Mouse (Mus musculus) heart, embryonic 16.5 days (tissue): ENCODE results near the gene Unc13a. TPM values are rescaled to one million over a fixed set of nuclear protein-coding genes. Genes with fewer than 3 reads are reported as not detected.

Experiments
- ATAC-seq: fragments of 200-750 bp; cut with Nextera tagmentation; replicated peaks from 2 replicates; pipeline ENCODE4 v1.8.0; 2017; ENCODE audit warnings: moderate number of reproducible peaks; ENCODE audit not compliant: insufficient read depth, low FRiP score; ENCODE audit errors: extremely low read depth
- H3K27ac ChIP-seq: fragments of 300-500 bp; sonication (generic); 2 replicates; pipeline ENCODE4 v1.5.1; 2014; ENCODE audit warnings: mild to moderate bottlenecking, low read length, control low read depth, moderate library complexity
- H3K27me3 ChIP-seq: fragments of 300-500 bp; sonication (generic); 2 replicates; pipeline ENCODE4 v1.6.1; 2014; ENCODE audit warnings: low read length, mixed read lengths; ENCODE audit not compliant: control insufficient read depth, insufficient read depth
- H3K36me3 ChIP-seq: fragments of 300-500 bp; sonication (generic); 2 replicates; pipeline ENCODE4 v1.6.1; 2014; ENCODE audit not compliant: control insufficient read depth, insufficient read depth
- H3K4me1 ChIP-seq: fragments of 300-500 bp; sonication (generic); 2 replicates; pipeline ENCODE4 v1.6.1; 2014; ENCODE audit warnings: low read length, mixed read lengths; ENCODE audit not compliant: control insufficient read depth, insufficient read depth
- H3K4me2 ChIP-seq: fragments of 300-500 bp; sonication (generic); 2 replicates; pipeline ENCODE4 v1.6.1; 2014; ENCODE audit warnings: low read depth, mild to moderate bottlenecking, control low read depth, low read length
- H3K4me3 ChIP-seq: fragments of 300-500 bp; sonication (generic); 2 replicates; pipeline ENCODE4 v1.5.1; 2014; ENCODE audit warnings: mild to moderate bottlenecking, control low read depth, low read length
- H3K9ac ChIP-seq: fragments of 300-500 bp; sonication (generic); 2 replicates; pipeline ENCODE4 v1.6.1; 2014; ENCODE audit warnings: low read length, control low read depth
- H3K9me3 ChIP-seq: fragments of 300-500 bp; sonication (generic); replicated peaks from 2 replicates; pipeline ENCODE4 v1.6.1; 2016; ENCODE audit warnings: low read length; ENCODE audit not compliant: control insufficient read depth
- WGBS: fragments of 180-500 bp; shearing (Covaris S2); extraction: QIAGEN DNeasy Blood & Tissue Kit; methylation state at CpG from one replicate; pipeline ENCODE4 v1.1.7; 2014; 5-methylcytosine and 5-hydroxymethylcytosine counted together
- polyA plus RNA-seq: library from polyadenylated mRNA; unstranded; fragments of >200 nt; fragmentation: Nextera tagmentation; extraction: Ambion mirVana; gene quantifications from 2 replicates; pipeline ENCODE4 v1.2.1, GENCODE M21; 2015

Gene Unc13a
- polyA plus RNA-seq, 1 experiment from 2014 or later, result 0.47 TPM

- Histone ChIP-seq H3K27ac (no peak overlapping the region), H3K4me3 (peak overlapping the region; percentile 15), H3K4me1 (peaks cover 4% of the 10 kb centered on the region), H3K4me2 (peak overlapping the region; percentile 23), H3K9me3 (no peaks in the 10 kb centered on the region), H3K9ac (no peak overlapping the region), H3K27me3 (peaks cover 72% of the 10 kb centered on the region), H3K36me3 (no peaks in the 10 kb centered on the region)
- no peak for ATAC-seq
- WGBS, result 15% methylated on average over 68 of the region's 68 CpGs
These were observed 21.8 kb upstream of the Unc13a start for GRCm38 (mm10) chr8:71693166-71694041.

DNA sequence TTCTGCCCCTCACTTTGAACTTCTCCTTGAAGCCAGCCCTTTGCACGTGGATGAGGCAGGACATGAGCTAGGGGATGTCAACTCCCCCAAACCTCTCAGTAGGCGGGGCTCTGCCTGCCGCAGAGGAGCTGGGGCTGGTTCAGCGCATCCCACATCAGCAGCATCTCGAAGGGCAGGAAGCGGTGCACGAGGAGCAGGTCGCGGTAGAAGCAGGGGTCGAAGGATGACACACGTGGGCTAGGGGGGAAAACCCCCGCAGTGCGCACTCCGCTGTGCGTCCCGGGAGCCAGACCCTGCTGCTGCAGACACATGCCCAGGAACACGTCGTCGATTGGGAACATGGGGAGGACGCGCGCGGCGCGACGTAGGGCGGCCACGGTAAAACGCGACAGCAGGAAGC lies 21.0 kb upstream of the Unc13a start:
- Histone ChIP-seq H3K4me1 (peaks cover 4% of the 10 kb centered on the region), H3K9ac (no peak overlapping the region), H3K9me3 (no peaks in the 10 kb centered on the region), H3K4me3 (no peak overlapping the region), H3K27me3 (peaks cover 81% of the 10 kb centered on the region), H3K36me3 (no peaks in the 10 kb centered on the region), H3K4me2 (no peak overlapping the region), H3K27ac (no peak overlapping the region)
- WGBS, result 8% methylated on average over 30 of the region's 30 CpGs
- ATAC-seq, result no peak

GRCm38 (mm10) chr8:71689028-71689427 lies 17.5 kb upstream of the Unc13a start, which contains the start of gene Insl3:
Gene Insl3, plus strand, starts transcription at chr8:71689214.
- ATAC-seq, result no peak
- Histone ChIP-seq H3K4me1 (peaks cover 16% of the 10 kb centered on the region), H3K4me2 (no peak within 1 kb of the TSS), H3K27ac (no peak within 1 kb of the TSS), H3K9me3 (no peaks in the 10 kb centered on the region), H3K36me3 (no peaks in the 10 kb centered on the region), H3K4me3 (no peak within 1 kb of the TSS), H3K9ac (no peak within 1 kb of the TSS), H3K27me3 (peaks cover 100% of the 10 kb centered on the region)
- WGBS, result 11% methylated on average over 33 of the region's 33 CpGs

GRCm38 (mm10) chr8:71687616-71688015 lies 16.1 kb upstream of the Unc13a start:
- no peaks in the 10 kb centered on the region for H3K9me3 ChIP-seq
- WGBS, result 16% methylated on average over 8 of the region's 8 CpGs
- peaks cover 12% of the 10 kb centered on the region for H3K4me1 ChIP-seq
- ATAC-seq, result no peak
- no peak overlapping the region for H3K9ac ChIP-seq
- no peak overlapping the region for H3K4me2 ChIP-seq
- H3K4me3 ChIP-seq, result no peak overlapping the region
- no peaks in the 10 kb centered on the region for H3K36me3 ChIP-seq
- peaks cover 100% of the 10 kb centered on the region for H3K27me3 ChIP-seq
- H3K27ac ChIP-seq, result no peak overlapping the region

GRCm38 (mm10) chr8:71686143-71686734 lies 14.7 kb upstream of the Unc13a start:
- H3K4me1 ChIP-seq, result peaks cover 12% of the 10 kb centered on the region

GRCm38 (mm10) chr8:71685573-71685972 lies 14.0 kb upstream of the Unc13a start:
- H3K27me3 ChIP-seq, result peaks cover 93% of the 10 kb centered on the region
- peaks cover 12% of the 10 kb centered on the region for H3K4me1 ChIP-seq
- peak overlapping the region; percentile 61 for H3K4me2 ChIP-seq
- H3K36me3 ChIP-seq, result no peaks in the 10 kb centered on the region
- no peak overlapping the region for H3K9ac ChIP-seq
- 17% methylated on average over 29 of the region's 29 CpGs for WGBS
- H3K9me3 ChIP-seq, result no peaks in the 10 kb centered on the region
- H3K4me3 ChIP-seq, result peak overlapping the region; percentile 33
- no peak overlapping the region for H3K27ac ChIP-seq
- no peak for ATAC-seq

More at GRCm38 (mm10) chr8:71686143-71686734, 14.7 kb upstream of the Unc13a start:
- Histone ChIP-seq H3K9ac (no peak overlapping the region), H3K4me2 (peak overlapping the region; percentile 61), H3K4me3 (peak overlapping the region; percentile 33), H3K36me3 (no peaks in the 10 kb centered on the region), H3K27me3 (peaks cover 96% of the 10 kb centered on the region), H3K27ac (no peak overlapping the region), H3K9me3 (no peaks in the 10 kb centered on the region)
- ATAC-seq, result peak; percentile 70
- WGBS, result 10% methylated on average over 23 of the region's 23 CpGs

- no peak for ATAC-seq
- WGBS, result 36% methylated on average over 10 of the region's 10 CpGs
- H3K4me1 ChIP-seq, result peaks cover 15% of the 10 kb centered on the region
- H3K4me3 ChIP-seq, result no peak overlapping the region
- H3K9me3 ChIP-seq, result no peaks in the 10 kb centered on the region
- H3K27ac ChIP-seq, result no peak overlapping the region
- no peaks in the 10 kb centered on the region for H3K36me3 ChIP-seq
- no peak overlapping the region for H3K9ac ChIP-seq
- H3K27me3 ChIP-seq, result peaks cover 89% of the 10 kb centered on the region
- H3K4me2 ChIP-seq, result no peak overlapping the region
These were observed 13.1 kb upstream of the Unc13a start for GRCm38 (mm10) chr8:71684701-71685100.

DNA sequence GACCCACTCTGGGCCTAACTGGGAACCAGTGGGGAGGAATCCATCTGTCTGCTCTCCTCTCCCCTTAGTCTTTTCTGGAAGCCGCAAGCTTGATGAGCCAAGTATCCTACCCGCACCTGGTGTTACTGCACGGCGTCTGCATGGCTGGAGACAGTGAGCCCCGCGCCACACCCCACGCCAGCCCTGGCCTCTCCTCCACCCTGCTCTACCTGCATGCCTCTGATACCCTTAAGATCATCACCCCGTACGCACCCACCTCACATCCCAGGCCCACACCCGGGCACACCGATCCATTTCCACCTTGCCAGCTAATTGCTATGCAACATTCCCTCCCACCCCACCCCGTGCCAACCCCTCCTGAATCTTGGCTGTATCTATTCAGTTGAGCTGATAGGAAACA lies 11.3 kb upstream of the Unc13a start:
- Histone ChIP-seq H3K4me1 (peaks cover 16% of the 10 kb centered on the region), H3K27me3 (peaks cover 78% of the 10 kb centered on the region), H3K36me3 (no peaks in the 10 kb centered on the region), H3K9ac (no peak overlapping the region), H3K4me2 (no peak overlapping the region), H3K27ac (no peak overlapping the region), H3K9me3 (no peaks in the 10 kb centered on the region), H3K4me3 (no peak overlapping the region)
- 81% methylated on average over 12 of the region's 12 CpGs for WGBS
- ATAC-seq, result no peak

- no peaks in the 10 kb centered on the region for H3K36me3 ChIP-seq
- peaks cover 64% of the 10 kb centered on the region for H3K27me3 ChIP-seq
- no peak overlapping the region for H3K9ac ChIP-seq
- H3K4me2 ChIP-seq, result no peak overlapping the region
- H3K27ac ChIP-seq, result no peak overlapping the region
- H3K4me3 ChIP-seq, result no peak overlapping the region
- H3K9me3 ChIP-seq, result no peaks in the 10 kb centered on the region
- 24% methylated on average over 17 of the region's 18 CpGs for WGBS
- H3K4me1 ChIP-seq, result peaks cover 17% of the 10 kb centered on the region
- ATAC-seq, result no peak
These were observed 9.9 kb upstream of the Unc13a start for GRCm38 (mm10) chr8:71681369-71681915.
